Mouse (Mus musculus) brown adipose tissue, adult 24 weeks (tissue): ENCODE measurements around the gene Olfr1229. TPM values are rescaled to one million over a fixed set of nuclear protein-coding genes. Genes with fewer than 3 reads are reported as not detected.

ENCODE experiments used
- H3K27ac ChIP-seq: fragments of 200-500 bp; replicated peaks from 2 replicates; pipeline ENCODE4 v1.5.1; 2012; ENCODE audit warnings: low read depth, mild to moderate bottlenecking, low read length
- H3K4me1 ChIP-seq: fragments of 200-500 bp; 2 replicates; pipeline ENCODE4 v1.6.1; 2012; ENCODE audit warnings: low read length, mixed read lengths; ENCODE audit not compliant: control insufficient read depth, insufficient read depth, insufficient read length
- H3K4me3 ChIP-seq: fragments of 200-500 bp; 2 replicates; pipeline ENCODE4 v1.5.1; 2012; ENCODE audit warnings: low read depth, mild to moderate bottlenecking, low read length, moderate library complexity; ENCODE audit not compliant: insufficient read depth
- polyA plus RNA-seq: library from polyadenylated mRNA; stranded (reverse); fragments of >200 nt; gene quantifications from 2 replicates; pipeline ENCODE4 v1.2.4, GENCODE M21; 2012; ENCODE audit not compliant: missing spikeins, insufficient read depth, insufficient read length

Gene Olfr1229
- not detected in 2 replicates for polyA plus RNA-seq

DNA sequence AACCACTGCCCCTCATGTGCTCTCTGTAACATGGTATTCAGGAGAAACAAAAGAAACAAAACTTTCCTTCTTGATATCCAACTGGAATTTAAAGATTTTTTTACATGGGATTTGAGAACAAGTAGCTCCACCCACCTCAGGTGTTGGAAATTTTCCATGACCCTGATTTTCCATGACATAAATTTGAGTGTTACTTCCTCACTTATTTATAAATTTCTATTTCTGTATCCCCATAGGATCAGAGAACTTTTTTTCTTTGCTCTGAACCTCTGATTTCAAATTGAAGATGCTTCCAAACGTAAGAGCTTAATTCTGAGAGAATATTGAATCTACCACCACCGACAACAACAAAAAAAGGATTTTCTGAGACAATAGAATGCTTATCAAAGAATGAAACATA lies at the start of gene Olfr1229:
Olfr1229 (minus strand) TSS at position 101 of the 400 bp plus-strand sequence.
- no peaks in the 10 kb centered on the region for H3K4me1 ChIP-seq
- no peak within 1 kb of the TSS for H3K27ac ChIP-seq
- no peak within 1 kb of the TSS for H3K4me3 ChIP-seq

- no peak within 1 kb of the TSS for H3K27ac ChIP-seq
- H3K4me3 ChIP-seq: no peak within 1 kb of the TSS
- no peaks in the 10 kb centered on the region for H3K4me1 ChIP-seq
Measured at GRCm38 (mm10) chr2:89329575-89329974, 41.8 kb upstream of the Olfr1229 start, which contains the start of gene Olfr1232. Gene Olfr1232, minus strand, starts transcription at chr2:89329675.

GRCm38 (mm10) chr2:89306974-89307373 lies 19.2 kb upstream of the Olfr1229 start, which contains the start of gene Olfr1231:
Gene Olfr1231, minus strand, starts transcription at chr2:89307074.
- H3K4me3 ChIP-seq: no peak within 1 kb of the TSS
- H3K4me1 ChIP-seq: no peaks in the 10 kb centered on the region
- no peak within 1 kb of the TSS for H3K27ac ChIP-seq

DNA sequence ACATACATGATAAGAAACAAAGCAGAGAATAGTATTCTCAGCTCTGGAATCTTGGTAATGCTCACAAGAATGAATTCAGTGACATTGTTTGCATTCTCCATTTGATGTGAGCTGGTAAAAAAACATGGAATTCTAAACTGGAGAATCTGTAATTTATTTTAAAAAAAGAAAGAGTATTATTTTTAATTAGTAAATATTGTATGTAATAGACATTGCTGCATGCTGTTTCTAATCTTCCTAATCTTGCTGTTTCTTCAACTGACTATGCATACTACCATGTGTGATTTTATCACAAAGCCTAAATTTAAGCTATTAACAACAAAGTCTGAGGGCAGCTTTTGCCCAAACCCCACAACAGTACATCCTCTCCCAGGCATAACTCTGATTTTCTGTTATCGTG lies 9.4 kb upstream of the Olfr1229 start, which contains the start of gene Olfr1230:
Olfr1230 (minus strand) TSS at position 101 of the 400 bp plus-strand sequence.
- no peaks in the 10 kb centered on the region for H3K4me1 ChIP-seq
- H3K27ac ChIP-seq: no peak within 1 kb of the TSS

DNA sequence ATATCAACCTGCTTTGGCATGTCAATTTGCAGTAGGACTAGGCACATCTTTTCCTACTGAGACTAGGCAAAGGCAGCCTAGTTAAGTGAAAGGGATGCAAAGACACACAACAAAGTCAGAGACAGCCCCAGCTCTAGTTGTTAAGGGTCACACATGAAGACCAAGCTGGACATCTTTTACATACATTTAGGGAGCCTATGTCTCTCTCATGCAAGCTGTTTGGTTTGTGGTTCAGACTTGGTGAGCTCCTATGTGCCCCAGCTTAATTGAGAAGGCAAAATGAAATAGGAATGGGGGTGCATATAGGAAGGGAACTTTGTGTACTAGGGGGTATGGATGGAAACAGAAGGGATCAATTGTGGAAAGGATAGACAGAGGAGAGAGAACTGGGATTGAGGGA lies 33.9 kb downstream of the Olfr1229 start, which contains the start of gene Olfr1228:
Olfr1228 (minus strand) TSS at position 101 of the 400 bp plus-strand sequence.
- H3K4me1 ChIP-seq: no peaks in the 10 kb centered on the region
- H3K4me3 ChIP-seq: no peak within 1 kb of the TSS
- H3K27ac ChIP-seq: no peak within 1 kb of the TSS

More for the DNA sequence above, 9.4 kb upstream of the Olfr1229 start, which contains the start of gene Olfr1230:
- H3K4me3 ChIP-seq: no peak within 1 kb of the TSS

Other genes with a start within 250 kb of the Olfr1229 start
- gene Olfr1218, start 226.8 kb downstream of the Olfr1229 start, polyA plus RNA-seq: not detected in 2 replicates
- gene Olfr1219, start 204.5 kb downstream of the Olfr1229 start, polyA plus RNA-seq: not detected in 2 replicates
- not detected in 2 replicates for gene Olfr1220, start 181.2 kb downstream of the Olfr1229 start, polyA plus RNA-seq
- not detected in 2 replicates for gene Olfr1221, start 170.7 kb downstream of the Olfr1229 start, polyA plus RNA-seq
- not detected in 2 replicates for gene Olfr1222, start 155.0 kb downstream of the Olfr1229 start, polyA plus RNA-seq
- gene Olfr1223, start 136.5 kb downstream of the Olfr1229 start, polyA plus RNA-seq: not detected in 2 replicates
- gene Olfr1224-ps1, start 123.9 kb downstream of the Olfr1229 start, polyA plus RNA-seq: not detected in 2 replicates
- not detected in 2 replicates for gene Olfr1225, start 113.3 kb downstream of the Olfr1229 start, polyA plus RNA-seq
- gene Olfr1226, start 88.0 kb downstream of the Olfr1229 start, polyA plus RNA-seq: not detected in 2 replicates
- gene Olfr1228, start 34.0 kb downstream of the Olfr1229 start, polyA plus RNA-seq: not detected in 2 replicates
- not detected in 2 replicates for gene Olfr1230, start 9.3 kb upstream of the Olfr1229 start, polyA plus RNA-seq
- not detected in 2 replicates for gene Olfr1231, start 19.1 kb upstream of the Olfr1229 start, polyA plus RNA-seq
- not detected in 2 replicates for gene Olfr1232, start 41.7 kb upstream of the Olfr1229 start, polyA plus RNA-seq
- not detected in 2 replicates for gene Olfr1233, start 54.4 kb upstream of the Olfr1229 start, polyA plus RNA-seq
- gene Olfr1234, start 76.9 kb upstream of the Olfr1229 start, polyA plus RNA-seq: not detected in 2 replicates
- not detected in 2 replicates for gene Olfr1238, start 121.7 kb upstream of the Olfr1229 start, polyA plus RNA-seq
- gene Olfr1239, start 132.4 kb upstream of the Olfr1229 start, polyA plus RNA-seq: not detected in 2 replicates
- gene Olfr1240, start 155.0 kb upstream of the Olfr1229 start, polyA plus RNA-seq: not detected in 2 replicates
- not detected in 2 replicates for gene Olfr1241, start 199.1 kb upstream of the Olfr1229 start, polyA plus RNA-seq
- not detected in 2 replicates for gene Olfr1242, start 210.3 kb upstream of the Olfr1229 start, polyA plus RNA-seq
- not detected in 2 replicates for gene Olfr1243, start 243.5 kb upstream of the Olfr1229 start, polyA plus RNA-seq